Mouse (Mus musculus) kidney, embryonic 14.5 days (tissue): Measurements from ENCODE around the gene Prom2. TPM values are rescaled to one million over a fixed set of nuclear protein-coding genes. Genes with fewer than 3 reads are reported as not detected.

Source experiments
- ATAC-seq: fragments of 200-750 bp; cut with Nextera tagmentation; 2 replicates; pipeline ENCODE4 v1.8.0; 2017; ENCODE audit warnings: moderate number of reproducible peaks, mild to moderate bottlenecking, moderate TSS enrichment, moderate library complexity; ENCODE audit not compliant: low FRiP score, low TSS enrichment
- H3K27ac ChIP-seq: fragments of 300-500 bp; sonication (generic); 2 replicates; pipeline ENCODE4 v1.5.1; 2014; ENCODE audit warnings: low read depth, mild to moderate bottlenecking, low read length, moderate library complexity, mixed read lengths
- H3K27me3 ChIP-seq: fragments of 300-500 bp; sonication (generic); 2 replicates; pipeline ENCODE4 v1.6.1; 2014; ENCODE audit warnings: mild to moderate bottlenecking, low read length; ENCODE audit not compliant: control insufficient read depth, insufficient read depth
- H3K36me3 ChIP-seq: fragments of 300-500 bp; sonication (generic); 2 replicates; pipeline ENCODE4 v1.6.1; 2014; ENCODE audit warnings: low read length, mixed read lengths; ENCODE audit not compliant: control insufficient read depth, insufficient read depth
- H3K4me1 ChIP-seq: fragments of 300-500 bp; sonication (generic); 2 replicates; pipeline ENCODE4 v1.6.1; 2014; ENCODE audit warnings: low read length, mixed read lengths; ENCODE audit not compliant: control insufficient read depth, insufficient read depth
- H3K4me2 ChIP-seq: fragments of 300-500 bp; sonication (generic); replicated peaks from 2 replicates; pipeline ENCODE4 v1.6.1; 2014; ENCODE audit warnings: low read depth, mild to moderate bottlenecking, low read length
- H3K4me3 ChIP-seq: fragments of 300-500 bp; sonication (generic); 2 replicates; pipeline ENCODE4 v1.5.1; 2014; ENCODE audit warnings: mild to moderate bottlenecking, low read length
- H3K9ac ChIP-seq: fragments of 300-500 bp; sonication (generic); 2 replicates; pipeline ENCODE4 v1.6.1; 2014; ENCODE audit warnings: low read depth, mild to moderate bottlenecking, low read length, moderate library complexity
- H3K9me3 ChIP-seq: fragments of 300-500 bp; sonication (generic); 2 replicates; pipeline ENCODE4 v1.6.1; 2016; ENCODE audit warnings: low read length; ENCODE audit not compliant: control insufficient read depth
- WGBS: fragments of 180-500 bp; shearing (Covaris S2); extraction: QIAGEN DNeasy Blood & Tissue Kit; methylation state at CpG from one replicate; pipeline ENCODE4 v1.1.7; 2014; 5-methylcytosine and 5-hydroxymethylcytosine counted together
- polyA plus RNA-seq: library from polyadenylated mRNA; unstranded; fragments of >200 nt; fragmentation: Nextera tagmentation; extraction: Ambion mirVana; gene quantifications from 2 replicates; pipeline ENCODE4 v1.2.1, GENCODE M21; 2014

Gene Prom2
- polyA plus RNA-seq, 1 experiment from 2014 or later: 1.9 TPM

GRCm38 (mm10) chr2:127559070-127559966, 18.1 kb upstream of the Prom2 start:
- Histone ChIP-seq H3K27ac (no peak overlapping the region), H3K27me3 (peaks cover 3% of the 10 kb centered on the region; the same call in 1 of the 2 replicates), H3K9ac (no peak overlapping the region), H3K4me3 (no peak overlapping the region), H3K9me3 (no peaks in the 10 kb centered on the region), H3K4me1 (no peaks in the 10 kb centered on the region), H3K36me3 (no peaks in the 10 kb centered on the region), H3K4me2 (peak overlapping the region; percentile 17; the same call in 1 of the 2 replicates)
- WGBS: 18% methylated on average over 18 of the region's 18 CpGs
- ATAC-seq: peak; percentile 97

DNA sequence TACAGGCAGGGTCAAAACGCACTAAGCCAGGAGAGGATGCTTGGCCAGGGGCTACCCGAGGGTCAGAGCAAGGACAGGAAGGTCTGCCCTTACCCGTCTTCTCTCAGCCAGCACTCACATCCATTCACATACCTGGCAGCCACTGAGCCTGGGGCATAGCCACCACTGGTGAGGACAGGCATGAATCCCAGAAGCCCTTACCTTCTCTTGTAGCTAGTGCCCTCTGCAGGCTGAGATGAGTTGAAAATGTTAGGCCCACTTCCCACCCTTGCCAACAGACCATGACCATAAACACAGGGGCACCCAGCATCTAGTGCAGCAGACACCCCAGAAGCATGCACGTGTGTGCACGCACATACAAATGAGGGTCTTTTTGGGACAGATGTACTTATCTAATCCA, 9.8 kb upstream of the Prom2 start:
- WGBS: 51% methylated on average over 5 of the region's 5 CpGs
- Histone ChIP-seq H3K4me1 (no peaks in the 10 kb centered on the region), H3K4me2 (no peak overlapping the region), H3K27ac (no peak overlapping the region), H3K9me3 (no peaks in the 10 kb centered on the region), H3K9ac (no peak overlapping the region), H3K36me3 (no peaks in the 10 kb centered on the region), H3K4me3 (no peak overlapping the region), H3K27me3 (no peaks in the 10 kb centered on the region)
- no peak for ATAC-seq

DNA sequence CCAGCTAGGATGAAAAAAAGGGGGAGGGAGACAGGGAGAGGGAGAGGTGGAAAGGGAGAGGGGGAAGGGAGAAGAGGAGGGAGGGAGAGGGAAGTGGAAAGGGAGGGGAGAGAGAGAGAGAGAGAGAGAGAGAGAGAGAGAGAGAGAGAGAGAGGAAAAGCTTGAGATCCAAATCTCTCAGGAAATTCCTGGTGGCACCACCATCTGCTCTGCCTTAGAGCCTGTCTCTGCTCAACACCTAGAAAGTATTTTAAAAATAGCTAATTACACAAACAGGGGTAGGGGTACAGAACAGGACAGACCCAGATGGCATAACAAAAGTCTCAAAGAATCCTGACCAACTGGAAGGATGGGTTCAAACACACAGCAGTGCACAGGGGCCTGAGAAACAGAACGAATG, 9.2 kb upstream of the Prom2 start:
- 92% methylated on average over 1 of the region's 1 CpGs for WGBS
- no peak overlapping the region for H3K27ac ChIP-seq
- no peaks in the 10 kb centered on the region for H3K9me3 ChIP-seq
- H3K9ac ChIP-seq: no peak overlapping the region
- no peaks in the 10 kb centered on the region for H3K36me3 ChIP-seq
- H3K4me1 ChIP-seq: no peaks in the 10 kb centered on the region
- no peak overlapping the region for H3K4me2 ChIP-seq
- H3K4me3 ChIP-seq: no peak overlapping the region
- no peaks in the 10 kb centered on the region for H3K27me3 ChIP-seq
- no peak for ATAC-seq

- Histone ChIP-seq H3K27me3 (no peaks in the 10 kb centered on the region), H3K27ac (no peak overlapping the region), H3K4me1 (no peaks in the 10 kb centered on the region), H3K9me3 (no peaks in the 10 kb centered on the region), H3K36me3 (no peaks in the 10 kb centered on the region), H3K4me3 (no peak overlapping the region), H3K9ac (no peak overlapping the region), H3K4me2 (no peak overlapping the region)
- no peak for ATAC-seq
Observed at GRCm38 (mm10) chr2:127549711-127550110, 8.4 kb upstream of the Prom2 start.

GRCm38 (mm10) chr2:127548342-127549074, 7.2 kb upstream of the Prom2 start:
- Histone ChIP-seq H3K9ac (no peak overlapping the region), H3K9me3 (no peaks in the 10 kb centered on the region), H3K4me2 (no peak overlapping the region), H3K4me3 (no peak overlapping the region), H3K36me3 (no peaks in the 10 kb centered on the region), H3K27ac (no peak overlapping the region), H3K27me3 (no peaks in the 10 kb centered on the region), H3K4me1 (no peaks in the 10 kb centered on the region)
- ATAC-seq: no peak
- WGBS: 73% methylated on average over 5 of the region's 5 CpGs

DNA sequence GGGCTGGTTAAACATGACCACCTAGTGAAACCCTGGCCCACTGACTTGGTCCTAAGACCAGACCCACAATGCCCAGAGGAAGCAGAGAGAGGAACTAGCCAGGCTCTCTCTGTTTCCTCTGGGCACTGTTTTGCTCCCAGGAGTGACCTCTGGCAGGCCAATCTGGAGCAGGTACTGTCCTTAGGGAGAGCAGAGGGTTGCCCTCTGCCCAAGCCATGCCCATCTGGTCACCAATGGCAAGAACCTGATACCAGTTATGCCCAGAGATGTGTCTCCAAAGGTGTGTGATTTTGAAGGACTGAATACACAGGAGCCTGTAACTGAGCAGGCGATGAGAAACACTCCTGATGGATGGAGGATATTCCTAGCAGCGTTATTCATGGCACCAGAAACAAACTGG, 430 bp upstream of the Prom2 start:
- Histone ChIP-seq H3K27ac (no peak overlapping the region), H3K4me2 (no peak overlapping the region), H3K27me3 (peaks cover 49% of the 10 kb centered on the region), H3K9ac (no peak overlapping the region), H3K4me3 (no peak overlapping the region), H3K4me1 (0 out of 2 replicates have a peak, but pooled peaks cover 5% of the 10 kb centered on the region), H3K9me3 (no peaks in the 10 kb centered on the region), H3K36me3 (no peaks in the 10 kb centered on the region)
- ATAC-seq: no peak
- WGBS: 87% methylated on average over 2 of the region's 2 CpGs

- no peaks in the 10 kb centered on the region for H3K9me3 ChIP-seq
- no peaks in the 10 kb centered on the region for H3K36me3 ChIP-seq
- ATAC-seq: no peak
- peaks cover 49% of the 10 kb centered on the region for H3K27me3 ChIP-seq
- H3K27ac ChIP-seq: no peak overlapping the region
- H3K9ac ChIP-seq: no peak overlapping the region
- no peak overlapping the region for H3K4me2 ChIP-seq
- 24% methylated on average over 4 of the region's 4 CpGs for WGBS
- 0 out of 2 replicates have a peak, but pooled peaks cover 5% of the 10 kb centered on the region for H3K4me1 ChIP-seq
- no peak overlapping the region for H3K4me3 ChIP-seq
Observed at GRCm38 (mm10) chr2:127539494-127539893, 1.8 kb downstream of the Prom2 start.

DNA sequence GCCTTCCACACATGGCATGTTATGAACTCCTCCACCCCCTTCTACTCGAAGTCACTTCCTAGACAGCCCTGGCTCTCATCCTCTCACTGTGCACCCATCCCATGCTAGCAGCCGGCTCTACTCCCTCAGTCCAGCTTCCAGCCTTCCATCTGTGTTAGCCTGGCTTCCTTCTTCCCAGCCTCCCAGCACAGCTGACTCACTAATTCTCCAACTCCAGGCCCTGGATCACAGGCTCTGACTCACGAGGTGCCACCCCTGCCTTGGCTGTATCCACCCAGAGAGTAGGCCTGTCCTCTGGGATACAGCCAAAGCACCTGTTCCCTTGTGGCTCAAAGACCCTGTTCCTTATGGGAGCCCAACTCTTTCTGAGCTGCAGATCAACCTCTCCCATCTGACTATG, 3.7 kb downstream of the Prom2 start:
- Histone ChIP-seq H3K36me3 (no peaks in the 10 kb centered on the region), H3K27ac (no peak overlapping the region), H3K9ac (no peak overlapping the region), H3K27me3 (peaks cover 41% of the 10 kb centered on the region), H3K9me3 (no peaks in the 10 kb centered on the region), H3K4me2 (no peak overlapping the region), H3K4me3 (no peak overlapping the region), H3K4me1 (0 out of 2 replicates have a peak, but pooled peaks cover 5% of the 10 kb centered on the region)
- WGBS: 59% methylated on average over 3 of the region's 3 CpGs
- ATAC-seq: no peak

DNA sequence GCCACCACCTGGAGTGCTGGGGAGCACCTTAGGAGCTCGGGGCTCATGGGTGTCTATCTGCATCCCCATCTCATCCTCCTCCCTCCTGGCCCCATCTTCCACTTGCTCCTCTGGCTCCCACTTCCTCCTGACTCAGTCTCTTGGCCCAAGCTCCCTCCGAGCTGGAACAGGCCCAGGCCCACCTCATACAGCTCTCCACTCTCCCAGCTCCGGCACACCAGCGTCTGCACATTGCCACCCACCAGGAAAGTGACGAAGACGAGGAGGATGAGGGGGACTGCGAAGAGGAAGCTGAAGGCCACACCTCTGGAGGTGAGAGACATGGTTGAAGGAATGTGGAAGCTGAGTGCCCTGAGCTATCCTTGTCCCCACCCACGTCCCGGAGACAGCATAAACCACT, 5.9 kb downstream of the Prom2 start:
- no peak for ATAC-seq

More for the DNA sequence above, 5.9 kb downstream of the Prom2 start:
- Histone ChIP-seq H3K9me3 (no peaks in the 10 kb centered on the region), H3K27ac (no peak overlapping the region), H3K4me3 (no peak overlapping the region), H3K4me2 (no peak overlapping the region), H3K9ac (no peak overlapping the region), H3K36me3 (no peaks in the 10 kb centered on the region), H3K4me1 (no peaks in the 10 kb centered on the region), H3K27me3 (peaks cover 20% of the 10 kb centered on the region)
- WGBS: 86% methylated on average over 9 of the region's 9 CpGs
